Mouse (Mus musculus) forebrain, embryonic 14.5 days (tissue): Measurements from ENCODE around the gene Sptbn4. TPM values are rescaled to one million over a fixed set of nuclear protein-coding genes. Genes with fewer than 3 reads are reported as not detected.

Experiments
- ATAC-seq: fragments of 200-750 bp; cut with Nextera tagmentation; 2 replicates; pipeline ENCODE4 v1.8.0; 2017; ENCODE audit warnings: mild to moderate bottlenecking, moderate library complexity
- DNase-seq: peaks from one replicate; pipeline ENCODE4 v3.0.0-alpha.2; 2015; ENCODE audit warnings: low spot score
- H3K27ac ChIP-seq: fragments of 300-500 bp; sonication (generic); 2 replicates; pipeline ENCODE4 v1.5.1; 2014; ENCODE audit warnings: low read depth, mild to moderate bottlenecking, control low read depth, low read length, moderate library complexity
- H3K27me3 ChIP-seq: fragments of 300-500 bp; sonication (generic); replicated peaks from 2 replicates; pipeline ENCODE4 v1.6.1; 2014; ENCODE audit warnings: low read length, control low read depth, mixed read lengths; ENCODE audit not compliant: control insufficient read depth, insufficient read depth
- H3K36me3 ChIP-seq: fragments of 300-500 bp; sonication (generic); 2 replicates; pipeline ENCODE4 v1.6.1; 2014; ENCODE audit warnings: low read length, control low read depth; ENCODE audit not compliant: control insufficient read depth, insufficient read depth
- H3K4me1 ChIP-seq: fragments of 300-500 bp; sonication (generic); 2 replicates; pipeline ENCODE4 v1.6.1; 2014; ENCODE audit warnings: antibody characterized with exemption, low read length, control low read depth; ENCODE audit not compliant: control insufficient read depth, insufficient read depth
- H3K4me2 ChIP-seq: fragments of 300-500 bp; sonication (generic); 2 replicates; pipeline ENCODE4 v1.6.1; 2014; ENCODE audit warnings: mild to moderate bottlenecking, control low read depth, low read length
- H3K4me3 ChIP-seq: fragments of 300-500 bp; sonication (generic); 2 replicates; pipeline ENCODE4 v1.5.1; 2014; ENCODE audit warnings: low read depth, low read length, control low read depth
- H3K9ac ChIP-seq: fragments of 300-500 bp; sonication (generic); 2 replicates; pipeline ENCODE4 v1.6.1; 2014; ENCODE audit warnings: mild to moderate bottlenecking, low read length, control low read depth, moderate library complexity
- H3K9me3 ChIP-seq: fragments of 300-500 bp; sonication (generic); replicated peaks from 2 replicates; pipeline ENCODE4 v1.6.1; 2016; ENCODE audit warnings: low read length, control low read depth, mixed read lengths; ENCODE audit not compliant: control insufficient read depth
- WGBS: fragments of 180-500 bp; shearing (Covaris S2); extraction: QIAGEN DNeasy Blood & Tissue Kit; methylation state at CpG from one replicate; pipeline ENCODE4 v1.1.7; 2014; 5-methylcytosine and 5-hydroxymethylcytosine counted together
- polyA plus RNA-seq: library from polyadenylated mRNA; unstranded; fragments of >200 nt; fragmentation: Nextera tagmentation; extraction: Ambion mirVana; gene quantifications from 2 replicates; pipeline ENCODE4 v1.2.1, GENCODE M21; 2014

Sptbn4 gene
- polyA plus RNA-seq, 1 experiment from 2014 or later = 1.7 TPM

DNA sequence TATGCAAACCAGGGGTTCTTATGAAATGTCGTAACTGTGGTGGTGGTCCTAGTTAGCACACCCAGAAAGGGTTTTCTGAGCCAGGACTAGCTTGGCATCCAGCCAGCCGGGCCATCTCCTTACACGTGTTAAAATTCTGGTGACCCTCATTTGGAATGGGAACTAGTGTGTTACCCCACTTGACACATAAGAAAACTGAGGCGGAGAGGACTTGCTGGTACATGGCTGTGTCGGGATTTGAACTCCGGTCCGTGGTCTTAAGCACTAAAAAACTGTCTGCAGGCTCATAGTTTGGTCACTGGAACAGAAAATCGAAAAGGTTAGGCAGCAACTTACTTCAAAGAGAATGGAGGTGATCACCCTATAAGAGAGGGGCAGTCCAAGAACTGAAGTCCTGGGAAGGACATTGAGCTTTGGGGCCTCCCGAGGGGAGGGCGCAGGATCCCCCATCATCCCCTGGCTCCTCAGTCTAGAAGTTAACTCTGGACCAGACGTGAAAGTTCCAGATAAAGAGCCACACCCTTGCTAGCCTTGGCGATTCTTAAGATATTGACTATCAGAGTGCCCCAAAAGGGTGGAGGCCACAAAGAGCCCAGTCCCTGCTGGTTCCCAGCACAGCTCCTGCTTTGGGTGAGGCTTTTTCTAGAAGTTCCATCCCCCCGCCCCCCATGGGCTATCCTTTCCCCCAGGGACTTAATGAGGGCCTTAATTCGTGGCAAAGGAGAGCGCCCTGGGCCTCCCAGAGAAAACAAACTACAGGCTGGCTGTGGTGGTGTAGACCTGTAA is 1.1 kb upstream of the Sptbn4 start:
- 0 out of 2 replicates have a peak overlapping the region, but pooled peaks have one; percentile 52 for H3K9ac ChIP-seq

DNA sequence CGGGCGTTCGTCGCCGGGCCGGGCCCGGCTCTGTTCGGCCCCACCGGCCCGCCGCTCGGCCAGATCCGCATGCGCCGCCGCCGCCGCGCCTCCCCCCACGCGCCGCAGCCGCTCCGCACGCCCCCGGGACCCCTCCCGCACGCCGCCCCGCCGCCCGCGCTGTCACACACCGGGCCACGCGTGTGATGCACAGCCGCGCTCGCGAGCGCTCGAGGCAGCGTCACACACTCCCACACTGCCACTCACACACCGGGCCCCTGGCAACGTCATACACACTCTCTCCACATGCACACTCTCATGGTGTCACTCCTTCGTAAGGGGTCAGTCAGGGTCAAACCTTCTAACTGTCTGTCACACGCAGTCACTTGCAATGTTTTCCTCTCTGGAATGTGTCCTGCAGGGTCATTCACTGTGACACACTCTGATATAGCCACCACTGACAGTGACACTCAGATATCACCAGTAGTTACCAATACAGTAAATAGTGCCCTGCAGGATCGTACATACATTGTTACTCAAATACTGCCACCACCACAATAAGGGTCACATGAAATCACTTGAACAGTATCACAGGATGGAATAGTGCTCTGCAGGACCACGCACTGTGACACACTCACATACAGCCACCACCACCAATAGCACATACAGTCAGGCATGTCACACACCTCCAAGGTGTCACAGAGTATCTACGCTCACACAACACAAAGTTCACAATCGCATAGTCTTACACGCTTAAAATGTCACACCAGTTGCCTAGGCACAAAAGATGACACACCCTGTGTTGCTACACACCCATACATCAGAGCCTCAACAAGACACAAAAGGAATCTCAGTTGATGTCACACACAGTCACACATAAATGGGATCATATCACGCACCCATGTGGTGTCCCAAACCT is 716 bp downstream of the Sptbn4 start:
- Histone ChIP-seq H3K9ac (peak overlapping the region; percentile 84), H3K4me2 (peak overlapping the region; percentile 86), H3K4me3 (peak overlapping the region; percentile 55), H3K27ac (peak overlapping the region; percentile 18; the same call in 1 of the 2 replicates), H3K36me3 (no peaks in the 10 kb centered on the region), H3K4me1 (0 out of 2 replicates have a peak, but pooled peaks cover 6% of the 10 kb centered on the region), H3K27me3 (peaks cover 17% of the 10 kb centered on the region; the same call in 1 of the 2 replicates), H3K9me3 (no peaks in the 10 kb centered on the region)
- peak; percentile 56 for DNase-seq
- WGBS = 10% methylated on average over 35 of the region's 53 CpGs
- peak; percentile 35 for ATAC-seq

More for the DNA sequence above, 1.1 kb upstream of the Sptbn4 start:
- Histone ChIP-seq H3K4me1 (0 out of 2 replicates have a peak, but pooled peaks cover 6% of the 10 kb centered on the region), H3K27ac (no peak overlapping the region), H3K4me3 (peak overlapping the region; percentile 42), H3K27me3 (peaks cover 17% of the 10 kb centered on the region; the same call in 1 of the 2 replicates), H3K9me3 (no peaks in the 10 kb centered on the region), H3K36me3 (no peaks in the 10 kb centered on the region), H3K4me2 (peak overlapping the region; percentile 86)
- WGBS = 61% methylated on average over 15 of the region's 15 CpGs
- ATAC-seq (no peak), DNase-seq (peak; percentile 17)

DNA sequence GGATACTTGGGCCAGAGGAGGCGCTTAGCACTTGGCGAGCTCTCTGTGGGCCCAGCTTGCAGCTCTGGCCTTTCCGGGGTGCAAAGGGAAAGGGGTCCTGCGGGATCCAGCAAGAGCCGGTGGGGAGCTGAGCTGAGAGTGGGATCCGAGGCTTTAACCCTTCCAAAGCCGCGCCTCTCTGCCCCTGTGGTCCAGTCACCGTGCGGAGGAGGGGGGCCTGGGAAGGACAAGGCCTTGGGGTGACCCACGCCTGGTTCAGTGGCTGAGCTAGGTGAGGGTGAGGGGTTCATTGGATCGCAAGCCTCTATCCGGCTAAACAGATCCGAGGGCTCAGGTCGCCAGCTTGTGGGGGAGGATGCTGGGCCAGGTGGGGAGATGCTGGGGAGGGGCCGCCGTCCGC is 1.4 kb downstream of the Sptbn4 start:
- peak overlapping the region; percentile 84 for H3K9ac ChIP-seq
- no peaks in the 10 kb centered on the region for H3K9me3 ChIP-seq
- peak overlapping the region; percentile 18; the same call in 1 of the 2 replicates for H3K27ac ChIP-seq
- no peaks in the 10 kb centered on the region for H3K36me3 ChIP-seq
- peak overlapping the region; percentile 86 for H3K4me2 ChIP-seq
- 1% methylated on average over 18 of the region's 18 CpGs for WGBS
- no peak for ATAC-seq
- peaks cover 17% of the 10 kb centered on the region; the same call in 1 of the 2 replicates for H3K27me3 ChIP-seq
- DNase-seq = peak; percentile 9
- H3K4me1 ChIP-seq = 0 out of 2 replicates have a peak, but pooled peaks cover 6% of the 10 kb centered on the region
- H3K4me3 ChIP-seq = peak overlapping the region; percentile 55

DNA sequence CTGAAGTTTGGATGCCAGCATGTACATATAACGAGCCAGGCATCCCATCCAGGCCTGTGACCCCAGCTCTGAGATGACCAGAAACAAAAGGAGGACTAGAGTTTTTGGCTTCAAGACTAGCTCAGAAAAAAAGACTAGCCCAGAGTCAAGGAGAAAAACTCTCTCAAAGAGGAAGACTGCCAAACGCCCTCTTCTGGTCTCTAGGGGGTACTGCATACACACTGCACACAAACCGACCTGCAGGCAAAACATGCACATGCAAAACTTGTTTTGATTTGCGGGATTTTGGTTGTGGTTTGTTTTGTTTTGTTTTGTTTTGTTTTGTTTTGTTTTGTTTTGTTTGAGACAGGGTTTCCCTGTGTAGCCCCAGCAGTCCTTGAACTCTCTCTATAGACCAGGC is 7.5 kb downstream of the Sptbn4 start:
- 82% methylated on average over 4 of the region's 4 CpGs for WGBS

DNA sequence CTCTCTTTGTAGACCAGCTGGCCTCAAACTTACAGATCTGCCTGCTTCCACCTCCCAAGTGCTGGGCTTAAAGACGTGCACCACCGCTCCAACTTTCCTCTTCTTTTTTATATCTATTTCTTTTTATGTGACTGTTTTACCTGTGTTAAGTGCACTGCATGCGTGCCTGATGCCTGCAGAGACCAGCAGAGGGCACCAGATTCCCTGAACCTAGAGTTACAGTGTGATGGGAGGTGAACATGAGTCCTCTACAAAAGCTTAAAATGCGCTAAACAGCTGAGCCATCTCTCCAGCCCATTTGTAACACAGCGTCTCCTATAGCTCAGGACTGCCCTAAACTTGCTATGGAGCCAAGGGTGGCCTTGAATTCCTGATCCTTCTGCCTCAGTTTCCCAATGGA is 9.9 kb downstream of the Sptbn4 start:
- Histone ChIP-seq H3K36me3 (no peaks in the 10 kb centered on the region), H3K9me3 (0 out of 2 replicates have a peak, but pooled peaks cover 4% of the 10 kb centered on the region), H3K27ac (no peak overlapping the region), H3K4me2 (no peak overlapping the region), H3K4me1 (no peaks in the 10 kb centered on the region), H3K4me3 (no peak overlapping the region), H3K9ac (no peak overlapping the region), H3K27me3 (peaks cover 7% of the 10 kb centered on the region; the same call in 1 of the 2 replicates)
- DNase-seq (peak; percentile 49), ATAC-seq (no peak)
- WGBS = 55% methylated on average over 5 of the region's 5 CpGs

More for the DNA sequence above, 7.5 kb downstream of the Sptbn4 start:
- no peak for ATAC-seq
- no peak overlapping the region for H3K27ac ChIP-seq
- H3K4me2 ChIP-seq = no peak overlapping the region
- H3K27me3 ChIP-seq = 0 out of 2 replicates have a peak, but pooled peaks cover 6% of the 10 kb centered on the region
- H3K4me1 ChIP-seq = no peaks in the 10 kb centered on the region
- no peak overlapping the region for H3K9ac ChIP-seq
- H3K4me3 ChIP-seq = no peak overlapping the region
- H3K9me3 ChIP-seq = 0 out of 2 replicates have a peak, but pooled peaks cover 4% of the 10 kb centered on the region
- H3K36me3 ChIP-seq = no peaks in the 10 kb centered on the region
- DNase-seq = no peak

DNA sequence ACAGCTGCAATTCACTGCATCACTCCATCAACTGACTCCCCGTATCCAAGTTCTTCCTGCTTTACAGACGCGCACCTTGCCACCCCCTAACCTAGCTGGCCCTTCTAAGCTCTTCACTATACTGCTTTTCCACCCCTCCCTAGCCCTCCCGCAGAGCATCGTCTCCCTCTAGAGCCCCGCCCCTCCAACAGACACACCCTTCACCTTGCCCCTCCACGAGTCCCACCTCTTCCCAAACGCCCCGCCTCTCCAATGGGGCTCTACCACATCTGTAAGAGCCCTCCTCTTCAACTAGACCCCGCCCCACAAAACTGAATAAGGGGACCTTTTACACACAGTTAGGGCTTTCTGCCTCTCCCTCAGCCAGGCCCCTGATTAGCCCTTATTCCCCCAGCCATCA is 13.7 kb downstream of the Sptbn4 start:
- H3K4me2 ChIP-seq = no peak overlapping the region
- no peak overlapping the region for H3K27ac ChIP-seq
- no peaks in the 10 kb centered on the region for H3K36me3 ChIP-seq
- WGBS = 14% methylated on average over 9 of the region's 10 CpGs
- no peaks in the 10 kb centered on the region for H3K9me3 ChIP-seq
- no peak overlapping the region for H3K4me3 ChIP-seq
- H3K4me1 ChIP-seq = no peaks in the 10 kb centered on the region
- no peak overlapping the region for H3K9ac ChIP-seq
- peaks cover 7% of the 10 kb centered on the region; the same call in 1 of the 2 replicates for H3K27me3 ChIP-seq
- ATAC-seq (no peak), DNase-seq (no peak)

DNA sequence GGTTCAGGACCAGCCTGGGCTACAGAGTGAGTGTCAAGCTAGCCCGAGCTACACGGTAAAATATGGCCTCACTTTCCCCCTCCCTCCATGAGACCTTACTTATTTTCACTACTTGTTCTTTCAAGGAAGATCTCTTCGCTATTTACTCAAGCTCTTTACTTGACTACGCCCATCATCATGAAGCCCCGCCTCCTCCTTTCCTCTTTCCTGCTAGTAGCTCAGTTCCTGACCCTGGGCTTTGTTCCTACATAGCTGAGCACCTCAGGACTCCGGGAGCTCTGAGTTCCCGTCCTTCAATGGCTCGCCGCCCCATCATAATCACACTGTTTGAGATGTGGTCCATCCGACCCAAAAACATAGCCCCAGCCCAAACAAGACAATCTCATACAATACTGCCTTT is 14.1 kb downstream of the Sptbn4 start:
- DNase-seq (no peak), ATAC-seq (no peak)
- H3K4me1 ChIP-seq = no peaks in the 10 kb centered on the region
- H3K4me2 ChIP-seq = no peak overlapping the region
- no peak overlapping the region for H3K9ac ChIP-seq
- no peak overlapping the region for H3K4me3 ChIP-seq
- peaks cover 7% of the 10 kb centered on the region; the same call in 1 of the 2 replicates for H3K27me3 ChIP-seq
- H3K27ac ChIP-seq = no peak overlapping the region
- H3K36me3 ChIP-seq = no peaks in the 10 kb centered on the region
- H3K9me3 ChIP-seq = no peaks in the 10 kb centered on the region
- WGBS = 35% methylated on average over 10 of the region's 10 CpGs

DNA sequence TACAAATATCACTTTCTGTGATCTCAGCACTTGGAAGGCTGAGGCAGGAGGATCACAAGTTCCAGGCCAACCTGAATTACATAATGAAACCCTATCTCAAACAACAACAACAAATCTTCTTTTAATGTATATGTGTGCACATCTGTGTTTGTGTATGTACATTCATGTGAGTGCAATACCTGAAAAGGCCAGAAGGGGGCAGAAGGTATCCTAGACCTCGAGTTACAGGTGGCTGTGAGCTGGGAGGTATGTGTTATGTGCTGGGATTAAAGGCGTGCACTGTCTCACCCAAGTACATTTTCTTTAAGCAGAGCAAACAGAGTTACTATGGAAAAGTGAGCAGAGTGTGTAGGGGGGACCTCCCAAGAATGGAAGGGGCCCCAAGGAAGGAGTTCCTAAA is 18.4 kb downstream of the Sptbn4 start:
- Histone ChIP-seq H3K4me2 (no peak overlapping the region), H3K4me3 (no peak overlapping the region), H3K27me3 (peaks cover 7% of the 10 kb centered on the region; the same call in 1 of the 2 replicates), H3K9ac (no peak overlapping the region), H3K9me3 (no peaks in the 10 kb centered on the region), H3K36me3 (no peaks in the 10 kb centered on the region), H3K27ac (no peak overlapping the region), H3K4me1 (no peaks in the 10 kb centered on the region)
- 66% methylated on average over 2 of the region's 2 CpGs for WGBS
- ATAC-seq = no peak
- no peak for DNase-seq
